Comparison of ENCODE assay signal across 8 mouse cellular contexts in the genomic region with DNA sequence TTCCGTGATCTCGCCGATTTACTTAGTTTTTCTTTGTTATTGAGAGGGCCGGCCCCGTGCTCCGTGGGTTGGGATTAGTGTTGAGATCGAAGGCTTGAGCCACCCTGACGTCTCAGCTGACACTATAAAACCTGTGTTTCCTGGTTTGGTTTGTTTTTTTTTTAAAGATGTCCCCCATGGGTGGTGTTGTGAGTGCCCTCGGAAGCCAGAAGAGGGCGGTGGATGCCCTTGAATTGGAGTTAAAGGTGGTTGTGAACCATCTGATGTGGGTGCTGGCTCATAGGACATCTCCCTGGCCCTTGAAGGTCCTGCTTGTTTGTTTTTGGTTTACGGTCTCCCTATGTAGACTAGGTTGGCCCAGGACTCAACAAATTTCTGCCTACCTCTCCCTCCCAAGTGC. TPM values are rescaled to one million over a fixed set of nuclear protein-coding genes. Genes with fewer than 3 reads are reported as not detected.
DNase-seq lines count a peak whose midpoint lies in the region; ATAC-seq and TF ChIP-seq lines count a peak whose summit lies in the region.

No protein-coding gene starts in this region.

- intact Hi-C loops in heart, postnatal 36 days (cut with DNase I) = loop anchor here (2.0 to 5.0 kb wide), 3 partner anchors 57 to 120 kb away; partner anchors contain the start of genes AI837181, Drap1, Mus81 and Sf3b2

- no peak for TF ChIP-seq CTCF in embryonic fibroblast, embryonic 13.5 days (IDR thresholded peaks at IDR 0.05; ENCODE audit: borderline replicate concordance, insufficient read depth, low read length)
- TF ChIP-seq CTCF in stomach, postnatal 0 days (IDR thresholded peaks at IDR 0.05; ENCODE audit: low read depth) = peak; percentile 59

- no peaks in the 10 kb centered on the region for H3K27me3 ChIP-seq in heart, embryonic 10.5 days (ENCODE audit: insufficient read depth, poor library complexity, severe bottlenecking)
- H3K27me3 ChIP-seq in liver, embryonic 12.5 days (replicated peaks) = no peaks in the 10 kb centered on the region
- H3K27me3 ChIP-seq in stomach, postnatal 0 days (ENCODE audit: control insufficient read depth, insufficient read depth, low read length) = no peaks in the 10 kb centered on the region

- peaks cover 23% of the 10 kb centered on the region for H3K4me1 ChIP-seq in heart, embryonic 10.5 days
- H3K4me1 ChIP-seq in embryonic fibroblast, embryonic 13.5 days (ENCODE audit: control insufficient read depth, insufficient read depth, low read length) = peaks cover 6% of the 10 kb centered on the region; the same call in 1 of the 2 replicates
- peaks cover 48% of the 10 kb centered on the region for H3K4me1 ChIP-seq in liver, embryonic 12.5 days
- peaks cover 6% of the 10 kb centered on the region; the same call in 1 of the 2 replicates for H3K4me1 ChIP-seq in stomach, postnatal 0 days (replicated peaks; ENCODE audit: control insufficient read depth, insufficient read depth)

- no peak for DNase-seq in heart, embryonic 10.5 days (ENCODE audit: low spot score)
- no peak for DNase-seq in heart, postnatal 36 days
- DNase-seq in CD4-positive helper T cell, adult 2 months (ENCODE audit: low read depth, low spot score) = peak; percentile 67
- DNase-seq in stomach, postnatal 0 days (ENCODE audit: low spot score) = peak; percentile 37
- no peak for DNase-seq in cerebellum, adult 11 months
- no peak for DNase-seq in gastrocnemius, adult 8-10 months (ENCODE audit: low spot score in 2 of 2)

- no peak for TF ChIP-seq EP300 in stomach, postnatal 0 days (optimal IDR thresholded peaks at IDR 0.05)

- TF ChIP-seq POLR2A in embryonic fibroblast, embryonic 13.5 days (IDR thresholded peaks at IDR 0.05; ENCODE audit: low read depth, low read length) = no peak

- H3K4me3 ChIP-seq in heart, embryonic 10.5 days = peak overlapping the region; percentile 75
- peak overlapping the region; percentile 88 for H3K4me3 ChIP-seq in embryonic fibroblast, embryonic 13.5 days (ENCODE audit: insufficient read depth, low read length)
- H3K4me3 ChIP-seq in liver, embryonic 12.5 days = peak overlapping the region; percentile 79
- peak overlapping the region; percentile 55 for H3K4me3 ChIP-seq in stomach, postnatal 0 days (ENCODE audit: low read depth, low read length)

- whole genome bisulfite sequencing in heart, embryonic 10.5 days = 10% methylated on average over 11 of the region's 11 CpGs
- 8% methylated on average over 11 of the region's 11 CpGs for WGBS in liver, embryonic 12.5 days (ENCODE audit: insufficient replicate concordance)
- 9% methylated on average over 11 of the region's 11 CpGs for WGBS in stomach, postnatal 0 days

- peak overlapping the region; percentile 96 for H3K4me2 ChIP-seq in liver, embryonic 12.5 days
- peak overlapping the region; percentile 93 for H3K4me2 ChIP-seq in stomach, postnatal 0 days (replicated peaks; ENCODE audit: low read depth)

- no peaks in the 10 kb centered on the region for H3K9me3 ChIP-seq in heart, embryonic 10.5 days
- H3K9me3 ChIP-seq in liver, embryonic 12.5 days (replicated peaks) = no peaks in the 10 kb centered on the region
- H3K9me3 ChIP-seq in stomach, postnatal 0 days (ENCODE audit: control insufficient read depth, low read length) = no peaks in the 10 kb centered on the region

- H3K36me3 ChIP-seq in heart, embryonic 10.5 days = peaks cover 68% of the 10 kb centered on the region
- H3K36me3 ChIP-seq in liver, embryonic 12.5 days = peaks cover 68% of the 10 kb centered on the region
- peaks cover 17% of the 10 kb centered on the region; the same call in 1 of the 2 replicates for H3K36me3 ChIP-seq in stomach, postnatal 0 days (ENCODE audit: control insufficient read depth, insufficient read depth, low read length)

- H3K9ac ChIP-seq in liver, embryonic 12.5 days = peak overlapping the region; percentile 91
- peak overlapping the region; percentile 54 for H3K9ac ChIP-seq in stomach, postnatal 0 days (ENCODE audit: low read length)

- peak overlapping the region; percentile 99 for H3K27ac ChIP-seq in heart, embryonic 10.5 days
- H3K27ac ChIP-seq in embryonic fibroblast, embryonic 13.5 days (ENCODE audit: insufficient read depth, low read length) = no peak overlapping the region
- peak overlapping the region; percentile 92 for H3K27ac ChIP-seq in liver, embryonic 12.5 days
- H3K27ac ChIP-seq in stomach, postnatal 0 days (replicated peaks) = peak overlapping the region; percentile 96

- ATAC-seq in liver, embryonic 12.5 days = no peak
- no peak for ATAC-seq in stomach, postnatal 0 days (ENCODE audit: low FRiP score, low TSS enrichment)

RNA-seq across cellular contexts. Expression of gene Banf1, which starts 0.5 kb away (rescaled TPM):
- 533 and 575 TPM in 2 replicates for polyA plus RNA-seq in heart, embryonic 10.5 days (2016; fragmentation: Nextera tagmentation; extraction: Ambion mirVana)
- total RNA-seq in heart, postnatal 36 days (2021) = 100 to 1,000 TPM; 126 to 142 TPM
- polyA plus RNA-seq in embryonic fibroblast, embryonic 13.5 days (2011; ENCODE audit: insufficient read length, low read depth, missing spikeins) = 149 and 154 TPM in 2 replicates
- 365 and 372 TPM in 2 replicates for polyA plus RNA-seq in liver, embryonic 12.5 days (2016; fragmentation: Nextera tagmentation; extraction: Ambion mirVana)
- polyA plus RNA-seq in stomach, postnatal 0 days (2015; fragmentation: Nextera tagmentation; extraction: Ambion mirVana) = 279 and 293 TPM in 2 replicates
- total RNA-seq in gastrocnemius, adult 8-10 months (2022) = 100 to 1,000 TPM; 122 to 146 (median 135) TPM

RNA-seq across cellular contexts. Expression of gene Eif1ad, which starts 0.9 kb away (rescaled TPM):
- 58.0 and 72.6 TPM in 2 replicates for polyA plus RNA-seq in heart, embryonic 10.5 days (2016; fragmentation: Nextera tagmentation; extraction: Ambion mirVana)
- total RNA-seq in heart, postnatal 36 days (2021) = 10 to 100 TPM; 16.5 to 17.7 TPM
- 19.5 and 26.6 TPM in 2 replicates for polyA plus RNA-seq in embryonic fibroblast, embryonic 13.5 days (2011; ENCODE audit: insufficient read length, low read depth, missing spikeins)
- polyA plus RNA-seq in liver, embryonic 12.5 days (2016; fragmentation: Nextera tagmentation; extraction: Ambion mirVana) = 50.3 and 54.0 TPM in 2 replicates
- 47.5 and 49.1 TPM in 2 replicates for polyA plus RNA-seq in stomach, postnatal 0 days (2015; fragmentation: Nextera tagmentation; extraction: Ambion mirVana)
- 10 to 100 TPM; 16.3 to 18.8 (median 17.9) TPM for total RNA-seq in gastrocnemius, adult 8-10 months (2022)

RNA-seq across cellular contexts. Expression of gene Cst6, which starts 18.1 kb away (rescaled TPM):
- polyA plus RNA-seq in heart, embryonic 10.5 days (2016; fragmentation: Nextera tagmentation; extraction: Ambion mirVana) = 0.23 TPM in 1 of 2 replicates, not detected in the other
- total RNA-seq in heart, postnatal 36 days (2021) = 10 to 100 TPM in 1 of 2 experiments, 1 to 10 TPM in 1; 9.5 to 10.2 TPM
- polyA plus RNA-seq in embryonic fibroblast, embryonic 13.5 days (2011; ENCODE audit: insufficient read length, low read depth, missing spikeins) = 2.6 and 7.3 TPM in 2 replicates
- not detected in 2 replicates for polyA plus RNA-seq in liver, embryonic 12.5 days (2016; fragmentation: Nextera tagmentation; extraction: Ambion mirVana)
- 281 and 316 TPM in 2 replicates for polyA plus RNA-seq in stomach, postnatal 0 days (2015; fragmentation: Nextera tagmentation; extraction: Ambion mirVana)
- 10 to 100 TPM; 44.0 to 55.9 (median 44.9) TPM for total RNA-seq in gastrocnemius, adult 8-10 months (2022)

RNA-seq across cellular contexts. Expression of gene Sart1, which starts 21.0 kb away (rescaled TPM):
- 52.7 and 88.8 TPM in 2 replicates for polyA plus RNA-seq in heart, embryonic 10.5 days (2016; fragmentation: Nextera tagmentation; extraction: Ambion mirVana)
- total RNA-seq in heart, postnatal 36 days (2021) = 10 to 100 TPM; 53.2 to 55.5 TPM
- polyA plus RNA-seq in embryonic fibroblast, embryonic 13.5 days (2011; ENCODE audit: insufficient read length, low read depth, missing spikeins) = 34.7 and 35.3 TPM in 2 replicates
- polyA plus RNA-seq in liver, embryonic 12.5 days (2016; fragmentation: Nextera tagmentation; extraction: Ambion mirVana) = 69.9 and 72.5 TPM in 2 replicates
- polyA plus RNA-seq in stomach, postnatal 0 days (2015; fragmentation: Nextera tagmentation; extraction: Ambion mirVana) = 30.9 and 34.1 TPM in 2 replicates
- 10 to 100 TPM; 40.2 to 52.1 (median 45.3) TPM for total RNA-seq in gastrocnemius, adult 8-10 months (2022)

RNA-seq across cellular contexts. Expression of gene Catsper1, which starts 31.9 kb away (rescaled TPM):
- not detected in 2 replicates for polyA plus RNA-seq in heart, embryonic 10.5 days (2016; fragmentation: Nextera tagmentation; extraction: Ambion mirVana)
- not detected for total RNA-seq in heart, postnatal 36 days (2021)
- not detected in 2 replicates for polyA plus RNA-seq in embryonic fibroblast, embryonic 13.5 days (2011; ENCODE audit: insufficient read length, low read depth, missing spikeins)
- not detected in 2 replicates for polyA plus RNA-seq in liver, embryonic 12.5 days (2016; fragmentation: Nextera tagmentation; extraction: Ambion mirVana)
- polyA plus RNA-seq in stomach, postnatal 0 days (2015; fragmentation: Nextera tagmentation; extraction: Ambion mirVana) = not detected in 2 replicates
- not detected for total RNA-seq in gastrocnemius, adult 8-10 months (2022)

Comparison
In these comparisons a context has a peak if more than half of its experiments do, and no peak if none do; other contexts are left out.
1. DNase-seq: peak in CD4-positive helper T cell, adult 2 months (single experiment) and stomach, postnatal 0 days (single experiment); none in heart, embryonic 10.5 days (single experiment), heart, postnatal 36 days (0 of 2), cerebellum, adult 11 months (single experiment) and gastrocnemius, adult 8-10 months (0 of 2).
2. RNA of gene Cst6, which starts 18.1 kb away (polyA plus RNA-seq): 281 to 316 TPM in stomach, postnatal 0 days; 2.6 to 7.3 TPM in embryonic fibroblast, embryonic 13.5 days, 0.23 TPM in heart, embryonic 10.5 days and not detected in liver, embryonic 12.5 days; every median in the first group is over 10 times any median in the second.
3. Peak in every context shown above with its lines, with median percentiles within 50 percentile points of each other: H3K4me3 ChIP-seq.